Mouse (Mus musculus): ENCODE data around the gene Elovl5. TPM values are rescaled to one million over a fixed set of nuclear protein-coding genes. Genes with fewer than 3 reads are reported as not detected.

Gene Elovl5
- 97.8 and 101 TPM in 2 replicates for polyA plus RNA-seq (2014; fragmentation: Nextera tagmentation; extraction: Ambion mirVana)

- H3K27ac ChIP-seq (ENCODE audit: low read depth, low read length): peak within 1 kb of the TSS; percentile 81
- H3K4me2 ChIP-seq (ENCODE audit: low read depth, low read length, severe bottlenecking): peak within 1 kb of the TSS; percentile 73
- no peaks in the 10 kb centered on the region for H3K36me3 ChIP-seq (ENCODE audit: control insufficient read depth, insufficient read depth, low read length)
- ATAC-seq (replicated peaks; ENCODE audit: low FRiP score) (peak; percentile 95), DNase-seq (ENCODE audit: low spot score) (peak; percentile 99)
- H3K9ac ChIP-seq (ENCODE audit: low read length): peak within 1 kb of the TSS; percentile 86
- WGBS: under 1% methylated on average over 42 of the region's 42 CpGs
- peaks cover 8% of the 10 kb centered on the region for H3K4me1 ChIP-seq (replicated peaks; ENCODE audit: control insufficient read depth, insufficient read depth, low read length)
- H3K9me3 ChIP-seq (ENCODE audit: control insufficient read depth, low read length): no peaks in the 10 kb centered on the region
- no peaks in the 10 kb centered on the region for H3K27me3 ChIP-seq (ENCODE audit: control insufficient read depth, insufficient read depth, low read length)
- peak within 1 kb of the TSS; percentile 84 for H3K4me3 ChIP-seq (ENCODE audit: low read depth, low read length)
Observed at GRCm38 (mm10) chr9:77917074-77917621, at the start of gene Elovl5. Elovl5 (plus strand) TSS chr9:77917364.

- no peaks in the 10 kb centered on the region for H3K4me1 ChIP-seq (replicated peaks; ENCODE audit: control insufficient read depth, insufficient read depth, low read length)
- H3K4me2 ChIP-seq (ENCODE audit: low read depth, low read length, severe bottlenecking): no peak overlapping the region
- no peaks in the 10 kb centered on the region for H3K9me3 ChIP-seq (ENCODE audit: control insufficient read depth, low read length)
- no peak overlapping the region for H3K27ac ChIP-seq (ENCODE audit: low read depth, low read length)
- H3K27me3 ChIP-seq (ENCODE audit: control insufficient read depth, insufficient read depth, low read length): no peaks in the 10 kb centered on the region
- DNase-seq (ENCODE audit: low spot score): no peak
- no peak for ATAC-seq (replicated peaks; ENCODE audit: low FRiP score)
- H3K36me3 ChIP-seq (ENCODE audit: control insufficient read depth, insufficient read depth, low read length): no peaks in the 10 kb centered on the region
- H3K4me3 ChIP-seq (ENCODE audit: low read depth, low read length): no peak overlapping the region
- no peak overlapping the region for H3K9ac ChIP-seq (ENCODE audit: low read length)
- WGBS: 78% methylated on average over 4 of the region's 4 CpGs
Observed at GRCm38 (mm10) chr9:77891501-77891900, 25.7 kb upstream of the Elovl5 start.

GRCm38 (mm10) chr9:77898551-77898950 is 18.6 kb upstream of the Elovl5 start:
- H3K4me2 ChIP-seq (ENCODE audit: low read depth, low read length, severe bottlenecking): no peak overlapping the region
- H3K9me3 ChIP-seq (ENCODE audit: control insufficient read depth, low read length): no peaks in the 10 kb centered on the region
- DNase-seq (ENCODE audit: low spot score) (no peak), ATAC-seq (replicated peaks; ENCODE audit: low FRiP score) (no peak)
- 78% methylated on average over 7 of the region's 7 CpGs for WGBS
- H3K4me3 ChIP-seq (ENCODE audit: low read depth, low read length): no peak overlapping the region
- no peaks in the 10 kb centered on the region for H3K4me1 ChIP-seq (replicated peaks; ENCODE audit: control insufficient read depth, insufficient read depth, low read length)
- no peak overlapping the region for H3K9ac ChIP-seq (ENCODE audit: low read length)
- H3K27me3 ChIP-seq (ENCODE audit: control insufficient read depth, insufficient read depth, low read length): no peaks in the 10 kb centered on the region
- no peak overlapping the region for H3K27ac ChIP-seq (ENCODE audit: low read depth, low read length)
- no peaks in the 10 kb centered on the region for H3K36me3 ChIP-seq (ENCODE audit: control insufficient read depth, insufficient read depth, low read length)

- DNase-seq (ENCODE audit: low spot score) (no peak), ATAC-seq (replicated peaks; ENCODE audit: low FRiP score) (no peak)
- Histone ChIP-seq H3K9me3 (ENCODE audit: control insufficient read depth, low read length) (no peaks in the 10 kb centered on the region), H3K4me3 (ENCODE audit: low read depth, low read length) (no peak overlapping the region), H3K36me3 (ENCODE audit: control insufficient read depth, insufficient read depth, low read length) (no peaks in the 10 kb centered on the region), H3K4me1 (replicated peaks; ENCODE audit: control insufficient read depth, insufficient read depth, low read length) (no peaks in the 10 kb centered on the region), H3K27me3 (ENCODE audit: control insufficient read depth, insufficient read depth, low read length) (no peaks in the 10 kb centered on the region), H3K27ac (ENCODE audit: low read depth, low read length) (no peak overlapping the region), H3K4me2 (ENCODE audit: low read depth, low read length, severe bottlenecking) (no peak overlapping the region), H3K9ac (ENCODE audit: low read length) (no peak overlapping the region)
- 96% methylated on average over 2 of the region's 2 CpGs for WGBS
Observed at GRCm38 (mm10) chr9:77904133-77904532, 13.0 kb upstream of the Elovl5 start.

GRCm38 (mm10) chr9:77909572-77910269 is 7.4 kb upstream of the Elovl5 start:
- no peaks in the 10 kb centered on the region for H3K9me3 ChIP-seq (ENCODE audit: control insufficient read depth, low read length)
- no peaks in the 10 kb centered on the region for H3K27me3 ChIP-seq (ENCODE audit: control insufficient read depth, insufficient read depth, low read length)
- ATAC-seq (replicated peaks; ENCODE audit: low FRiP score) (no peak), DNase-seq (ENCODE audit: low spot score) (no peak)
- H3K4me1 ChIP-seq (replicated peaks; ENCODE audit: control insufficient read depth, insufficient read depth, low read length): no peaks in the 10 kb centered on the region; the same call in 1 of the 2 replicates
- H3K9ac ChIP-seq (ENCODE audit: low read length): peak overlapping the region; percentile 81
- peak overlapping the region; percentile 67 for H3K4me2 ChIP-seq (ENCODE audit: low read depth, low read length, severe bottlenecking)
- H3K4me3 ChIP-seq (ENCODE audit: low read depth, low read length): peak overlapping the region; percentile 59
- H3K27ac ChIP-seq (ENCODE audit: low read depth, low read length): peak overlapping the region; percentile 86
- WGBS: 11% methylated on average over 10 of the region's 10 CpGs
- H3K36me3 ChIP-seq (ENCODE audit: control insufficient read depth, insufficient read depth, low read length): no peaks in the 10 kb centered on the region

GRCm38 (mm10) chr9:77910270-77911240 is 6.6 kb upstream of the Elovl5 start:
- DNase-seq (ENCODE audit: low spot score) (peak; percentile 94), ATAC-seq (replicated peaks; ENCODE audit: low FRiP score) (peak; percentile 98)
- Histone ChIP-seq H3K9me3 (ENCODE audit: control insufficient read depth, low read length) (no peaks in the 10 kb centered on the region), H3K36me3 (ENCODE audit: control insufficient read depth, insufficient read depth, low read length) (no peaks in the 10 kb centered on the region), H3K27ac (ENCODE audit: low read depth, low read length) (peak overlapping the region; percentile 86), H3K4me1 (replicated peaks; ENCODE audit: control insufficient read depth, insufficient read depth, low read length) (no peaks in the 10 kb centered on the region; the same call in 1 of the 2 replicates), H3K9ac (ENCODE audit: low read length) (peak overlapping the region; percentile 81), H3K4me2 (ENCODE audit: low read depth, low read length, severe bottlenecking) (peak overlapping the region; percentile 67), H3K27me3 (ENCODE audit: control insufficient read depth, insufficient read depth, low read length) (no peaks in the 10 kb centered on the region), H3K4me3 (ENCODE audit: low read depth, low read length) (peak overlapping the region; percentile 59)
- WGBS: under 1% methylated on average over 68 of the region's 68 CpGs

- H3K4me3 ChIP-seq (ENCODE audit: low read depth, low read length): peak overlapping the region; percentile 59
- 58% methylated on average over 7 of the region's 7 CpGs for WGBS
- peak overlapping the region; percentile 67 for H3K4me2 ChIP-seq (ENCODE audit: low read depth, low read length, severe bottlenecking)
- no peaks in the 10 kb centered on the region for H3K9me3 ChIP-seq (ENCODE audit: control insufficient read depth, low read length)
- no peaks in the 10 kb centered on the region for H3K36me3 ChIP-seq (ENCODE audit: control insufficient read depth, insufficient read depth, low read length)
- no peak for ATAC-seq (replicated peaks; ENCODE audit: low FRiP score)
- no peaks in the 10 kb centered on the region; the same call in 1 of the 2 replicates for H3K4me1 ChIP-seq (replicated peaks; ENCODE audit: control insufficient read depth, insufficient read depth, low read length)
- H3K27me3 ChIP-seq (ENCODE audit: control insufficient read depth, insufficient read depth, low read length): no peaks in the 10 kb centered on the region
- peak overlapping the region; percentile 86; the same call in 1 of the 2 replicates for H3K27ac ChIP-seq (ENCODE audit: low read depth, low read length)
- no peak for DNase-seq (ENCODE audit: low spot score)
- H3K9ac ChIP-seq (ENCODE audit: low read length): peak overlapping the region; percentile 81; the same call in 1 of the 2 replicates
Observed at GRCm38 (mm10) chr9:77911508-77912229, 5.5 kb upstream of the Elovl5 start.

- Histone ChIP-seq H3K27ac (ENCODE audit: low read depth, low read length) (no peak overlapping the region), H3K36me3 (ENCODE audit: control insufficient read depth, insufficient read depth, low read length) (no peaks in the 10 kb centered on the region), H3K4me3 (ENCODE audit: low read depth, low read length) (no peak overlapping the region), H3K4me1 (replicated peaks; ENCODE audit: control insufficient read depth, insufficient read depth, low read length) (no peaks in the 10 kb centered on the region; the same call in 1 of the 2 replicates), H3K9ac (ENCODE audit: low read length) (no peak overlapping the region), H3K4me2 (ENCODE audit: low read depth, low read length, severe bottlenecking) (no peak overlapping the region), H3K27me3 (ENCODE audit: control insufficient read depth, insufficient read depth, low read length) (no peaks in the 10 kb centered on the region), H3K9me3 (ENCODE audit: control insufficient read depth, low read length) (no peaks in the 10 kb centered on the region)
- DNase-seq (ENCODE audit: low spot score): no peak
- 88% methylated on average over 6 of the region's 6 CpGs for WGBS
- ATAC-seq (replicated peaks; ENCODE audit: low FRiP score): no peak
Observed at GRCm38 (mm10) chr9:77912246-77912645, 4.9 kb upstream of the Elovl5 start.
